Mouse (Mus musculus): ENCODE results near the gene Dennd6b. TPM values are rescaled to one million over a fixed set of nuclear protein-coding genes. Genes with fewer than 3 reads are reported as not detected.

Gene Dennd6b
- polyA plus RNA-seq, 1 experiment from 2014 or later: 14.2 TPM

DNA sequence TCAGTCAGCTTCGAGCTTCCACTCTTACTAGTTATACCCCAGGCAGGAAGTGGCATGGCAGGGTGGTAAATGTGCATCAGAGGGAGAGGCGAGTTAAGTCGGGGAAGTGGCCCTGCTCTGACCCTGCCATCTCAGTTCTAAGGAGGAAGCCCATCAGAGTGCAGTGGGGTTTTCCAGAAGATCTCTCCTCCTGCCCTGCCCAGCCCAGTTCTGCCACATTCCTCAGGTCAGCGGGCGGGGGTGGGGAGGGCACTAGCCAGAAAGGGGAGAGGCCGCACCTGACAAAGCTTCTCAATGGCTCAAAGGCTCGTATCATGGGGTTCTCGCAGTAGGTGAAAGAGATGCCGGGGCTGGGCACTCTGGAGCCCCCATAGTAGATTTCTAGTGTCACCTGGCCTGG is 34.9 kb downstream of the Dennd6b start:
- no peak for DNase-seq (ENCODE audit: low spot score)

DNA sequence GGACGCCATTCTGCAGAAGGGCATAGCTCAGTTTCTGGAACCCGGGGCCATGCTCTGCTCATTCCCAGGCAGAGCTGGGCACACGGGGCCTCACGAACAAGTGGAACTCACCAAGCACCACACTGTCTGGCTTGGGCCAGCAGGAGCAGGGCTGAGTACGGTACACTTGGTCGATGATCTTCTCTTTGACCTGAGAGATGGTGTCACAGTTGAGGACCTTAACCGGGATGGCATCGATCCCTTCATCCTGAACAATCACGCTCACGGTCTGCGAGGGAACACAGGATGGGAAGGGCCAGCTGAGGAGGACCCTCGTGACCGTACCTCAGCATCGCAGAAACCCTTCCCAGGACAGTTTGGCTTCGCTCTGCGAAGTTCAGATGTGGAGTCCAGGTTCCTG is 37.8 kb downstream of the Dennd6b start:
- DNase-seq (ENCODE audit: low spot score): no peak

DNA sequence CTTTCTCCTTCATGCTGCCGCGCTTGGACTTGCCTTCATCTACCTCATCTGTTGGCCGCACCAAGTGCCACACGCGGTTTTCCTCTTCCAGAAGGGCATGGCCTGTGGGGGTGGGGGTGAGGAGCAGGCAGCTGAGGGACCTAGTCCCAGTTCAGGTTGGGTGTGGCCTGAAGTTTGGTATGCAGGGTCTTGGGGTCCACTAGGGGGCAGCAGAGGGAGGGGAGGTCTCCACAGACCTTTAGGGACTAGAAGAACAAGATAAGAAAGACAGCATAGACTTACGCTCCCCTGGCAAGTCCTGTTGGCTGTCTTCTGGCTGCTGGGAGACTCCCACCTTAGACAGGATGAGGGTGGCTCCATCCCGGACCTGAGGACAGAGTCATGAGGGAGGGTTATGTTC is 38.3 kb downstream of the Dennd6b start:
- peak; percentile 80 for DNase-seq (ENCODE audit: low spot score)

DNA sequence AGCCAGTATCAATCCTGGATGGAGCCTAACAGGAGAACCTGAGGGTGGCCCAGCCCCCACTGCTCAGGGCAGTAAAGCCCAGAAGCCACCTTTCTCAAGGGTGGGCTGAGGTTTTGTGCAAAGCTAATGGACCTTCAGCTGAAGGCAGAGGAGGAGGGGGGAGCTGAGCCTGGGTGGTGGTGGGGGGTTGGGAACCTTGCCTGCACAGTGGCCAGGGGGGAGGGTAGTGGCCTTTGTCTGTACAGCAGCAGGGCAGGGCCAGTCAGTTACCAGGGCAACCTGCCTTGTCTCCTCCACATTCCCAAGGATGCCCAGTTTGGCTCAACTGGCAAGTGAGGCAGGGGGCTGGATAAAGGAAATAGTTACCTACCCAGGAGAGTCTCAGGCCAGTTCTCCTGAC is 44.0 kb downstream of the Dennd6b start:
- no peak for DNase-seq (ENCODE audit: low spot score)

DNA sequence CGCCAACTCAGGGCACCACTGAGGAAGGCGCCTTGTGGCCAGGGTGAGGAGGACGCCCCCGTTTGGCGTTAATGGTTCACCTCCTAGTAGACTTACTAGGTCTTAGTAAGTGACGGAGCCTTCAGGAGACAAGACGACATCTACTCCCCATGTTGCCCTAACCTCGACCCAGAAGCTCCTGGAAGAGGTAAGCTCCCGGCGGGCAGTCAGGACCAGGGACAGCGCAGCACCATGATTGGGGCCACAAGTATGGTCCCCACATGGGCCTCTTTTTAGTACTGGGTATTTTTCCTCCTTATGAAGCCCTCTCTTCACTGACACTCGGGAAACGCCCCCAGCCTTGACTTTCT is 46.3 kb downstream of the Dennd6b start:
- peak; percentile 42 for DNase-seq (ENCODE audit: low spot score)

DNA sequence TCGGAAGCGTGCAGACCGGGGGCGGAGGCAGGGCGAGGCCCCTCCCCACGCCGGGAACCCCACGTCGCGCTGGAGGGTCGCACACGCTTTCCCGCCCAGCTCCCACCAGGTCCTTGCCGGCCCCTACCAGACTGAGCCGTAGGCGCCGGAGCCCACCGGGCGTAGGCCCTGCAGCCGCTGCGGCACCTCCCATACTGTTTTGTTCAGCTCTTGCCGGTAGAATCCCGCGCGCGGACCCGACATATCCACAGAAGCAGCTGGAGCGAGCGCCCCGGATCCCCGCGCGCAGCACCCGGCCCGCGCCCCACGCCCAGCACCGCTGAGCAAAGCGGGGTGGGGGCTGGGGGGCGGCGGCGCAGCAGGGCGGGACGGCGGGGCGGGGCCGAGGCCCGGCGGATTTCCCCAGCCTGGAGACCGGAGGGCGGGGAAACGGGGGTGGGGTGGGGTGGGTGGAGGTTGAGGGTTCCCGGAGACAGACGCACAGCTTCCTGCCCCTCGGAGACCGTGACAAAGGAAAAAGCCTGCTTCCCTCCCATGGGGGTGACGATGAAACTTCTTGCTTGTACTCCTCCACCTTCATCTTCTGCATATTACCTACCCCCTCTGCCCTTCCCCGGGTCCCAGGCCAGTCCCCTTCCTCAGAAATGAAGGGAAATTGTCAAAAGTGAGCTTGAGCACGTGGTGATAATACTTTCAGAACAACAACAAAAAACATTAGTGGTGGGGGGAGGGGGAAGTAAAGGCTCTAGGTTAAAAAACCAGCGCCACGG is 46.8 kb downstream of the Dennd6b start, which contains the start of gene Mapk11:
Mapk11 (minus strand) TSS at position 358 of the 770 bp plus-strand sequence.
- peak; percentile 65 for DNase-seq (ENCODE audit: low spot score)

DNA sequence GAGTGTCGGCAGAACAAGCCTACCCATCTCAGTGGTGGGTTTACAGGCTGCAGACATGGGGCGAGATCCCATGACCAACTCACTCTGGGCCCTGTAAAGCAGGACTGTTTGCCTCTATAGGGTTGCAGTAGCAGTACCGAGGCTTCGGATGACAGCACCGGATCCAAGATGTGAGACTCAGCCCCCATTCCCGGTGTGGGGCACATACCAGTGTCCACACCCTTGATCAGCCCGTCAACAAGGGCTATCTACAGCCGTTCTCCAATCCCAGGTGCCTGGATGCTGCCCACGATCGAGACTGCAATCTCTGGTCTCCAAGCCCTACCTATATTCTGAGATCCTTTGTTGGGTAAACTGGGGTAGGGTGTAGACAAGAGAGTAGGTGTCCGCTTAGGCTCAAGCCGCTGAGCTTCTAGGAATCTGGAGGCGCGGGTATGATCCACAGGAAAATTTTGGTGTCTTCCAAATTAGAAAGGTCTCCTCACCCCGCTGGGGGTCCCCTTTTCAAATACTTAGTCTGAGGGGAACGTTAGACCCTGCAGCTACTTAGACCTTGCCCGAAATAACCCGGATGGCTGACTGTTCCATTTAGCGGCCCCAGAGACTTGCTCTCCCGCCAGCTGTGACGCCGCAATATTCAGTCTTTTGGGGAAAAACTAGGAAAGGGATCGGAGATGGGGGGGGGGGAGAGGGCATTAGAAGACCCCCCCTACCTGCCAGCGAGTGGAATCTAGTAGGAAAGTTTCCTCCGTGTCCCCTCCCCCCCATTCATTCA is 47.6 kb downstream of the Dennd6b start:
- no peak for DNase-seq (ENCODE audit: low spot score)

DNA sequence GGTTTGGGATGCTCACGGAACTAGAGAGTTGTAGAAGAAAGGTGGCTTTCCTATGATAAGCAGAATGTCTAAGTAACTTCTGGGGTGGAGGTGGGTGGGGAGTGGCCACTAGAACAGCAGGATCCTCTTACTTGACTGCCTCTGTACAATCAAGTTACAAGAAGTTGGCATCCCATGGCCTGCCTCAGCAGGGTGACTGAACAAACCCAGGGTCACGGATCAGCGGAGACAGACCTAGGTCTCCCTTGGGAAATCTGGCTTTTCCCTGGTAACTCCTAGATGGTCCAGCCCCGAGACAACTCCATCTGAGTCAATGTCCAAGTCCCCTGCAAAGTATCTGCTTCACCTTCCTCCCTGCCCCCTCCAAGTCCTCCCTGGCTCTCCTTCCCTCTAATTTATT is 48.4 kb downstream of the Dennd6b start:
- no peak for DNase-seq (ENCODE audit: low spot score)

DNA sequence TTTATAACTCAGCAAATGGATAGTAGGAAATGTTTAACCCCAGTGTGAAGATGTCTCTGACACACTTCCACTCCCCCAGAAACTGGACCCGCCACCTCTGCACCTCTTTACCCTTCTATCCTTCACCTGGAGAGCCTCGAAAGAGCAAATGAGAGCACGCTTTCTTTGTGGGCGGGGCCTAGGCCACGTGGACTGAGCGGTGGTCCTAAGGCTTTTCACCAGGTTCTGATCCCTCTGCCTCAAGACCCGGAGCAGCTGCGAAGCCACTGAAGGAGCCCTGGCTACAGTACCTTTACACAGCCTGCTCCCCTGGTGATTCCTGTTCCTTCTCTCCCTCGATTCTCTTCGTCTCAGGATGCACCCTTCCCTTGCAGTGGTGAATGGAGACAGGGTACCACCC is 48.8 kb downstream of the Dennd6b start:
- no peak for DNase-seq (ENCODE audit: low spot score)

DNA sequence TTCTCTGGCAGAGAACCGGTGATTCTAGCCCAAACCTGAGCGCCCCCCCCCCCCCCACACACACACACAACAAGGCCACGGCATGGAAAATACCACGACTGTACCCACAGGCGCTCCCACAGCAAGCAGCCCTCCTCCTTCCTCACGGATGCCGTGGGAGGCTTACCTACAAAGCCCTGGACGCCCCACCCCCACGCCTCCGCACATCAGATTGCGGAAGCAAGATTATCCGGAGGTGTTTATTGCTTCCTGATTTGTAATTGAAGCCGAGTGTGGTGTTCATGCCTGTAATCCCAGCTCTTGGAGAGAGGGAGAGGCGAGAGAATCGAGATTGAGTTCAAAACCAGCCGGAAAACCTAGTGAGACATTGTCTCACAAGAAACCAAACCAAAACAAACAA is 49.3 kb downstream of the Dennd6b start:
- DNase-seq (ENCODE audit: low spot score): peak; percentile 51

DNA sequence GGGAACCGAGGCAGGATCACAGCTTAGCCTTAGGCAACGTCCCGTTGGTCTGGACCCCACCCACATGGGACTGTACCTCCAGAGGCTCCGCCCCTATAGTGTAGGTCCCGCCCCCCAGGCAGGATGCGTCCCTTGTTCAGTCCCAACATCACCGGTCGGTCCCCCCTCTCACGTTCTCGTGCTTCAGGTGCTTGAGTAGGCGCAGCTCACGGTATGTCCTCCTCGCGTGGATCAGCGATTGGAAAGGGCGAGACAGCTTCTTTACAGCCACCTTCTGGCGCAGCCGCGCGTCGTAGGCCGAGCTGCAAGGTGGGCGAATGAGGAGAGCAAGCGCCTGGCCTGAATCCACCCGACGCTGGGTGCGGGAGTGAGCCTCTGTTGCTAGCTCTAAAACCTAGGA is 49.8 kb downstream of the Dennd6b start:
- DNase-seq (ENCODE audit: low spot score): no peak

DNA sequence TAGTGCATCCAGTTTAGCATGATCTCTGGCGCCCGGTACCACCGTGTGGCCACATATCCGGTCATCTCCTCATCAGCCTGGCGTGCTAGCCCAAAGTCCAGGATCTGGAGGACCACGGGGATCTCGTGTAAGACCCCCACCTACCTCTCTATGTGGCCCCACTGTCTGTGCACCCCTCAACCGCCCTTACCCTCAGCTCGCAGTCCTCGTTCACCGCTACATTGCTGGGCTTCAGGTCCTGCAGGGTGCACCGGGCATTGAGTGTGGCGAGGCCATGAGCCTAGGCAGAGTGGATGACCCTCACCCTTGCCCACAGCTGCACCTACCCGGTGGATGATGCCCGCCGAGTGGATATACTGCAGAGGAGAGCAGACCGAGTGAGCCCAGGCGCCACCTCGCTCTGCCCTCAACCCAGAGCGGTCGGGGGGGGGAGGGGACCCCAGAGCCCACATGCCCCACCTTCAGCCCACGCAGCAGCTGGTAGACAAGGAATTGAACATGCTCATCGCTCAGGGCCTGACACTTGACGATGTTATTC is 50.4 kb downstream of the Dennd6b start:
- DNase-seq (ENCODE audit: low spot score): no peak

DNA sequence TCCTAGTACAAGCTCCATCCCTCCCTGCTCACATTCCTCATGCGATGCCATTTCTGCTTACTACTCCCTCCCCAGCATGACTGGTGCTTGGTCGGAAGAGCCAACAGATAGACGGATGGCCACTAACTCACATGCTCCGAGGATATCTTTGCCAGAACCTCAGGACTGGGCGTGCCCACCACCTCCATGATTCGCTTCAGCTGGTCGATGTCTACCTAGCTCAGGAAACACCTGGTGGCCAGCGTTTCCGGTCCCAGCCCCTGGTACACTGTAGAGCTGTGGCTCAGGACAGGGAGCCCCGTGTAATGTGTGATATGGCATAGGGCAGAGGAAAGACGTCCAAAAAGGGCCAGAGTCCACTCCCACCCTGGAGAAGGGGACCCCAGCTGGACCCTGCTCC is 51.3 kb downstream of the Dennd6b start:
- DNase-seq (ENCODE audit: low spot score): no peak

DNA sequence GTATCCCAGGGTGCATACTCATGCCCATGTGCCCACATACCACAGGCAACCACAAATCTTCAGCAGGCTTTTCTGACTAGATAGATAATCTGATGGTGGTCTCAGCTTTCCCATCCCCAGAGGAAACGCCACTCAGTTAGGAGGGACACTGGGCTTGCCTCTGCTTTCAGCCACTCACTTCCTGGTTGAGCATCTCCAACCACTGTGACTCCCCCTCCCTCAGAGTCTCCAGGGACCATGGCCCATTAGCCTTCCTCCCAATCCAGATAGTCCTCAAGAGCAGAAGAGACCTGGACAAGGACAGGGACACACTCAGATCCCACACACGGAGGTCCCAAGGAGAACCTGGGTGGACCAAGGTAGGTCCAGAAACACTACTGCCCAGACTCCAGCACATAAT is 53.2 kb downstream of the Dennd6b start:
- DNase-seq (ENCODE audit: low spot score): no peak

DNA sequence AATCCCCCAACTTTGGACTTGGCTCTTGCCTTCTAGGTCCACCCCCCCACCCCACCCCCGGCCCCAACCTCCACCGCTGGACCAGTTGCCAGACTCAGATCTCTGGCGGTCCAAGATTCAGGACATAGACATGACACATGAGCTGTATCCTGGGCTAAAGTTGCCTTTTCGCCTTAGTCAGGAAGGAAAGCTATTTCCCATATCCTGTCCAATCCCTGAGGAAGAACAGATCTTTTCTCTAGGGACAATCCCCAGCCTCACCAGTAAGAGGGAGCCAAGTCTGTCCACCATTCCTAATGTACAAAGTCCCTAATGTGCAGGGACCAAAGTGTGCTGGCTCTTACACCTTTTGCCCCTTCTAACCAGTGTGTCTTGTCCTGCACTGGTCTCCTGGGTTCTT is 54.4 kb downstream of the Dennd6b start:
- no peak for DNase-seq (ENCODE audit: low spot score)

DNA sequence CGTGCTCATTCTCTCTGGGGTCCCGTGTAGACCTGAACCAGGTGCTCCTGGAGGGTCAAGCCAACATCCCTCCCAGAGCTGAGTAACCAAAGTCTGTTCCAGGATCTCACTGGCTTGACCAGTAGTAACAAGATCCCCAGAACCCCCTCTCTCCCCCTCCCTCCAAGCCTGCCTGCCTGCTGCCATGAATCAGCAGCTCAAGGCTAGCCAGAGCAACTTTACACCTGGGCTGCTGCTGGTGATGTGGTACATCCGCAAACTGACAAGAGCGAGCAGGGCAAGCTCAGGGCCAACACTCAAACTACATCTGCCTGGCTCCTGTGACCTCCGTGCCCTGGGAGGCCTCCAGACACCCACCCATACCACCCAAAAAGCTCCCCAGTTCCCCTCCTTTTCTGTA is 54.9 kb downstream of the Dennd6b start:
- no peak for DNase-seq (ENCODE audit: low spot score)

DNA sequence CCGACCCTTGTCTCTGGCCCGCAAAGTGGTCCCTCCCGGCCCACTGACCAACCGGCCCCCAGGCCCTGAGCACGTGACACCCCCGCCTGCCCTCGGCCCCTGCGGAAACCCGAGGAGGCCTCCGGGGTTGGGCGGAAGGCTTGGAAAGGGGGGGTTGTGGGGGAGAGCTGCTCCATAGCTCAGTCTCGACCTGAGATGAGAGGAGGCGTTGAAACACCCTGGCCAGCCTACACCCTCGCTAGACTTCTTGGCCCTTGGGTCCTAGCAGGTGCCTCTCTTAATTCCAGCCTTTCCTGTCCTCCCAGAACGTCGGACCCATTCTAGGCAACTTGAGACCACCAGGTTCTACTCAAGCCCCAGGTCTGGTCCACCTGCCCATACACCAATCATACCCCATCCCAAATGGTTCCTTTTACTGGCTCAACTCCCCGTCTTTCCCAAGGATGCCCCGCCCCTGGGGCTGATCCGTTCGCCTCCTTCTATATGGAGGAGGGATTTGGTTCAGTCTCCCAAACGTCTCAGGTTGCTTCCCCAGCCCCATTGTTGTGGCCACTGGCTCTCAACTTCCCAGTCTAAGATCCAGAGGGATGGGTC is 55.5 kb downstream of the Dennd6b start, which contains the start of gene Mapk12:
Mapk12 (minus strand) TSS at position 45 of the 594 bp plus-strand sequence.
- no peak for DNase-seq (ENCODE audit: low spot score)

DNA sequence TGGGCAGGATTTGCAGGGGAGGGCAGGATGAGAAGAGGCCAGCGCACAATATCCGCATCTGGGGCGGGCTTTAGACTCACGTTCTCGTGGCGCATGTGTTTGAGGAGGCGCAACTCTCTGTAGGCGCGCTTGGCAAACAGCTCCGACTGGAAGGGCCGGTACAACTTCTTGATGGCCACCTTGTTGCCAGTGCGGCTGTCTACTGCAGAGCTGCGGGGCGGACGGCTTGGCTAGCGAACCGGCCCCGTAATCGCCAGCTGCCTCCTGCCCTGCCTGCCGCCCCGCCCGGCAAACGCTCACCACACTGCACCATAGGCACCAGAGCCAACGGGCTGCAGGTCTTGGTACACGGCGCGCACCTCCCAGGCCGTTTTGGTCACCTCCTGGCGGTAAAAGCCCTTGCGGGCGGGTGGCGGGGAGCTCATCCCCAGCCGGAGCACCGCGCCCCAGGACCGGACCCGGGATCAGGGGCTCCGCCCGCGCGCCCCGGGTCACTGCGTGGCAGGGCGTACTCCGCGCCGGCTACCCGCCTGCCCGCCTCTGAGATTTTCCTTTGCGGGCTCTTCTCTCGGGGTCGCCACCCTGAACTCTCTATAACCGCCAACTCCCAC is 56.1 kb downstream of the Dennd6b start:
- DNase-seq (ENCODE audit: low spot score): no peak

DNA sequence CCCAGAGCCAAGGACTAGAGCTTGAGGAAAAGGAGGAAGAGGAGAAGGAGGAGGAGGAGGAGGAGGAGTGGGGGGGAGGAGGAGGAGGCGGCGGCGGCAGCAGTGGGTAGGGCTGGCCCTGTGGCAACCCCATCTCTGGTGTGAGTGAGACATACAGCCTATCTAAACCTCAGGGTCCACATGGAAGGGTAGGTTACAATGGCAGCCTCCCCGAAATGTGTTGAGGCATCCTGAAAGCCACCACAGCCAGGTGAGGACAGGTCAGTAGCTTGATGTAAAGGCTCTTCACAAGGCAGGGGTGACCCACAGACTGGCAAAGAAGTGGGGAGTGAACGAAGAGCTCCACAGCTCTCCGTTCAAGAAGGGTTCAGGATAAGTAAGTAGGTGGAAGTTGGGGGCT is 57.8 kb downstream of the Dennd6b start:
- DNase-seq (ENCODE audit: low spot score): no peak

DNA sequence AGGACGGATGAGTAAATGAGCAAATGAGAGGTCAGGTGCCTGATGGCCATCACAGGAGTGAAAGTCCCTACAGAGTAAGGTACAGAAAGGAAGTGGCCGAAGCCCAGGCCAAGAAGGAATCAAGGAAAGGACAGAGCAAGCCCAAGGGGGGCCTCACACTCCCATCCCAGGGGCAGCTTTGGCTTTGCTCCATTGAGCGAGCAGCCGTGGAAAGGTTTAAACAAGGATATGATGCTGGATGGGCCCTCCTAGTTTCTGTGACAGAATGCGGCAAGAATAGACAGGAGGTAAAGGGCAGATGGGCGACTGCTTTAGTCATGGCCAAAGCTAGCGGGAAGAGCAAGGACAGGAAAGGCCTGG is 58.3 kb downstream of the Dennd6b start:
- no peak for DNase-seq (ENCODE audit: low spot score)

DNA sequence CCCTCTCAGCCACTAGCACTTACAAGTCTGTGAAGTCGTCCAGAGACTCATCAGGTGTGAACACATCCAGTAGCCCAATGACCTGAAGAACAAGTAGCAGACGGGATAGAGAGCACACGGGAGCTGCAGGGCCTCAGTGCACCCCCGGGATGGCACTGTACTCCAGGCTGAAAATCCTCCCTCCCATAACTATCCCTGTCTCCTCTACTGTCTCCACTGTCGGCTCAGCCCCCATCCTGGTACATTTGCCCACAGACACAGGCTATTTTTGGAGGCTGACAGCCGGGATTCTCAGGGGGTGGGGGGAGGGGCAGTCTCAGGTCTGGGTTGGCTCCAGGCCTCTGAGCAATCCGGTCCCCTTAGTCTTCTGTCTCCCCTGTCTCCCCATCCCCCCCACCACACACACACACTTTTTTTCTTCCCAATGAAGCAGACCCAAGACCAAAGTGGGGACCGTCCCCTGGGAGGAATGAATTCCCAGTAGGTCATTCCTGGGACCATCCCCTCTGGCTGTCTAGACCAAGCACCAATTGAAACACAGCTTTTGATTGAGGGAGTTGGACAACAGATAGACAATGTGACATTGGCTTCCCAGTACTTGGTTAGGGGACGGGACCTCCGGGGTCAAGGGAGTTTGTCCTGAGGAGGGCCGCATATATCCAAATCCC is 58.8 kb downstream of the Dennd6b start:
- no peak for DNase-seq (ENCODE audit: low spot score)

Measured in thymus, postnatal 0 days (tissue).